Mouse (Mus musculus): ENCODE data around the gene 5430427O19Rik. TPM values are rescaled to one million over a fixed set of nuclear protein-coding genes. Genes with fewer than 3 reads are reported as not detected.

Gene 5430427O19Rik
- polyA plus RNA-seq, 1 experiment from 2014 or later, result 0.09 TPM

- Histone ChIP-seq H3K27me3 (replicated peaks; ENCODE audit: control insufficient read depth, insufficient read depth, low read length) (no peaks in the 10 kb centered on the region), H3K27ac (ENCODE audit: low read length) (no peak overlapping the region), H3K4me2 (ENCODE audit: low read length) (no peak overlapping the region), H3K9ac (replicated peaks; ENCODE audit: low read depth, low read length) (no peak overlapping the region), H3K9me3 (ENCODE audit: control insufficient read depth, low read length) (no peaks in the 10 kb centered on the region), H3K36me3 (ENCODE audit: control insufficient read depth, insufficient read depth) (no peaks in the 10 kb centered on the region), H3K4me1 (replicated peaks; ENCODE audit: control insufficient read depth, insufficient read depth, low read length) (no peaks in the 10 kb centered on the region), H3K4me3 (replicated peaks; ENCODE audit: low read length) (no peak overlapping the region)
- ATAC-seq, result no peak
These were observed 5.8 kb downstream of the 5430427O19Rik start for GRCm38 (mm10) chrX:85875951-85876350.

- Histone ChIP-seq H3K9me3 (ENCODE audit: control insufficient read depth, low read length) (no peaks in the 10 kb centered on the region), H3K9ac (replicated peaks; ENCODE audit: low read depth, low read length) (no peak overlapping the region), H3K27ac (ENCODE audit: low read length) (no peak overlapping the region), H3K4me2 (ENCODE audit: low read length) (no peak overlapping the region), H3K4me3 (replicated peaks; ENCODE audit: low read length) (no peak overlapping the region), H3K4me1 (replicated peaks; ENCODE audit: control insufficient read depth, insufficient read depth, low read length) (no peaks in the 10 kb centered on the region), H3K27me3 (replicated peaks; ENCODE audit: control insufficient read depth, insufficient read depth, low read length) (no peaks in the 10 kb centered on the region), H3K36me3 (ENCODE audit: control insufficient read depth, insufficient read depth) (no peaks in the 10 kb centered on the region)
- 81% methylated on average over 2 of the region's 2 CpGs for WGBS
- no peak for ATAC-seq
These were observed 7.6 kb downstream of the 5430427O19Rik start for GRCm38 (mm10) chrX:85877747-85878146.

GRCm38 (mm10) chrX:85878293-85878692 lies 8.1 kb downstream of the 5430427O19Rik start:
- no peak overlapping the region for H3K4me2 ChIP-seq (ENCODE audit: low read length)

GRCm38 (mm10) chrX:85879198-85879977 lies 9.2 kb downstream of the 5430427O19Rik start:
- H3K27me3 ChIP-seq (replicated peaks; ENCODE audit: control insufficient read depth, insufficient read depth, low read length), result no peaks in the 10 kb centered on the region
- H3K36me3 ChIP-seq (ENCODE audit: control insufficient read depth, insufficient read depth), result no peaks in the 10 kb centered on the region
- WGBS, result 63% methylated on average over 7 of the region's 7 CpGs
- ATAC-seq, result 0 out of 2 replicates have a peak, but pooled peaks have one; percentile 55
- no peaks in the 10 kb centered on the region for H3K9me3 ChIP-seq (ENCODE audit: control insufficient read depth, low read length)
- no peak overlapping the region for H3K27ac ChIP-seq (ENCODE audit: low read length)
- no peak overlapping the region for H3K4me3 ChIP-seq (replicated peaks; ENCODE audit: low read length)
- no peaks in the 10 kb centered on the region for H3K4me1 ChIP-seq (replicated peaks; ENCODE audit: control insufficient read depth, insufficient read depth, low read length)
- H3K4me2 ChIP-seq (ENCODE audit: low read length), result no peak overlapping the region
- no peak overlapping the region for H3K9ac ChIP-seq (replicated peaks; ENCODE audit: low read depth, low read length)

More at GRCm38 (mm10) chrX:85878293-85878692, 8.1 kb downstream of the 5430427O19Rik start:
- no peak overlapping the region for H3K27ac ChIP-seq (ENCODE audit: low read length)
- no peaks in the 10 kb centered on the region for H3K27me3 ChIP-seq (replicated peaks; ENCODE audit: control insufficient read depth, insufficient read depth, low read length)
- no peak overlapping the region for H3K4me3 ChIP-seq (replicated peaks; ENCODE audit: low read length)
- no peak overlapping the region for H3K9ac ChIP-seq (replicated peaks; ENCODE audit: low read depth, low read length)
- no peak for ATAC-seq
- H3K4me1 ChIP-seq (replicated peaks; ENCODE audit: control insufficient read depth, insufficient read depth, low read length), result no peaks in the 10 kb centered on the region
- H3K36me3 ChIP-seq (ENCODE audit: control insufficient read depth, insufficient read depth), result no peaks in the 10 kb centered on the region
- H3K9me3 ChIP-seq (ENCODE audit: control insufficient read depth, low read length), result no peaks in the 10 kb centered on the region

GRCm38 (mm10) chrX:85886651-85887050 lies 16.5 kb downstream of the 5430427O19Rik start:
- H3K4me1 ChIP-seq (replicated peaks; ENCODE audit: control insufficient read depth, insufficient read depth, low read length), result no peaks in the 10 kb centered on the region
- no peak overlapping the region for H3K9ac ChIP-seq (replicated peaks; ENCODE audit: low read depth, low read length)
- no peak overlapping the region for H3K4me3 ChIP-seq (replicated peaks; ENCODE audit: low read length)
- no peaks in the 10 kb centered on the region for H3K36me3 ChIP-seq (ENCODE audit: control insufficient read depth, insufficient read depth)
- H3K9me3 ChIP-seq (ENCODE audit: control insufficient read depth, low read length), result no peaks in the 10 kb centered on the region
- H3K27ac ChIP-seq (ENCODE audit: low read length), result no peak overlapping the region
- H3K4me2 ChIP-seq (ENCODE audit: low read length), result no peak overlapping the region
- no peak for ATAC-seq
- H3K27me3 ChIP-seq (replicated peaks; ENCODE audit: control insufficient read depth, insufficient read depth, low read length), result no peaks in the 10 kb centered on the region
- 54% methylated on average over 5 of the region's 5 CpGs for WGBS

- no peak for ATAC-seq
- Histone ChIP-seq H3K4me2 (ENCODE audit: low read length) (no peak overlapping the region), H3K9ac (replicated peaks; ENCODE audit: low read depth, low read length) (no peak overlapping the region), H3K27ac (ENCODE audit: low read length) (no peak overlapping the region), H3K9me3 (ENCODE audit: control insufficient read depth, low read length) (no peaks in the 10 kb centered on the region), H3K36me3 (ENCODE audit: control insufficient read depth, insufficient read depth) (no peaks in the 10 kb centered on the region), H3K4me3 (replicated peaks; ENCODE audit: low read length) (no peak overlapping the region), H3K27me3 (replicated peaks; ENCODE audit: control insufficient read depth, insufficient read depth, low read length) (no peaks in the 10 kb centered on the region), H3K4me1 (replicated peaks; ENCODE audit: control insufficient read depth, insufficient read depth, low read length) (no peaks in the 10 kb centered on the region)
- WGBS, result 57% methylated on average over 1 of the region's 1 CpGs
These were observed 31.0 kb downstream of the 5430427O19Rik start for GRCm38 (mm10) chrX:85901195-85901594.

GRCm38 (mm10) chrX:85919034-85919433 lies 48.9 kb downstream of the 5430427O19Rik start:
- H3K4me3 ChIP-seq (replicated peaks; ENCODE audit: low read length), result no peak overlapping the region
- H3K27me3 ChIP-seq (replicated peaks; ENCODE audit: control insufficient read depth, insufficient read depth, low read length), result no peaks in the 10 kb centered on the region
- no peak overlapping the region for H3K4me2 ChIP-seq (ENCODE audit: low read length)
- no peak overlapping the region for H3K27ac ChIP-seq (ENCODE audit: low read length)
- 16% methylated on average over 3 of the region's 3 CpGs for WGBS
- no peaks in the 10 kb centered on the region for H3K36me3 ChIP-seq (ENCODE audit: control insufficient read depth, insufficient read depth)
- H3K4me1 ChIP-seq (replicated peaks; ENCODE audit: control insufficient read depth, insufficient read depth, low read length), result no peaks in the 10 kb centered on the region
- no peak for ATAC-seq
- no peaks in the 10 kb centered on the region for H3K9me3 ChIP-seq (ENCODE audit: control insufficient read depth, low read length)
- H3K9ac ChIP-seq (replicated peaks; ENCODE audit: low read depth, low read length), result no peak overlapping the region

GRCm38 (mm10) chrX:85932991-85933390 lies 62.8 kb downstream of the 5430427O19Rik start:
- H3K9me3 ChIP-seq (ENCODE audit: control insufficient read depth, low read length), result no peaks in the 10 kb centered on the region
- 8% methylated on average over 2 of the region's 2 CpGs for WGBS
- H3K36me3 ChIP-seq (ENCODE audit: control insufficient read depth, insufficient read depth), result no peaks in the 10 kb centered on the region
- no peaks in the 10 kb centered on the region for H3K27me3 ChIP-seq (replicated peaks; ENCODE audit: control insufficient read depth, insufficient read depth, low read length)
- no peak overlapping the region for H3K27ac ChIP-seq (ENCODE audit: low read length)
- no peaks in the 10 kb centered on the region for H3K4me1 ChIP-seq (replicated peaks; ENCODE audit: control insufficient read depth, insufficient read depth, low read length)
- H3K9ac ChIP-seq (replicated peaks; ENCODE audit: low read depth, low read length), result no peak overlapping the region
- ATAC-seq, result no peak
- no peak overlapping the region for H3K4me3 ChIP-seq (replicated peaks; ENCODE audit: low read length)
- H3K4me2 ChIP-seq (ENCODE audit: low read length), result no peak overlapping the region

Measured in forebrain, embryonic 16.5 days (tissue).